Mouse (Mus musculus): ENCODE measurements at regions not wholly inside any gene's neighbourhood (a gene's known extent, or its start where the extent isn't known, plus 50 kb on each side); places are given as distances from the start of the nearest gene placed in this dataset.

- no peak for DNase-seq (ENCODE audit: low spot score)
- H3K27ac ChIP-seq, result no peak overlapping the region
- WGBS, result 80% methylated on average over 6 of the region's 6 CpGs
- no peak overlapping the region for H3K4me3 ChIP-seq
- H3K36me3 ChIP-seq, result no peaks in the 10 kb centered on the region
- no peaks in the 10 kb centered on the region for H3K9me3 ChIP-seq (replicated peaks)
- H3K4me1 ChIP-seq, result no peaks in the 10 kb centered on the region
- no peaks in the 10 kb centered on the region for H3K27me3 ChIP-seq (ENCODE audit: low read depth, poor library complexity, severe bottlenecking)
Observed at GRCm38 (mm10) chr2:94590494-94590893, 152.6 kb upstream of the Api5 start.

GRCm38 (mm10) chr2:94587255-94587654, 149.3 kb upstream of the Api5 start:
- 80% methylated on average over 1 of the region's 1 CpGs for WGBS
- H3K27me3 ChIP-seq (ENCODE audit: low read depth, poor library complexity, severe bottlenecking), result no peaks in the 10 kb centered on the region
- H3K9me3 ChIP-seq (replicated peaks), result no peaks in the 10 kb centered on the region
- DNase-seq (ENCODE audit: low spot score), result no peak
- no peak overlapping the region for H3K27ac ChIP-seq
- no peaks in the 10 kb centered on the region for H3K36me3 ChIP-seq
- H3K4me3 ChIP-seq, result no peak overlapping the region
- no peaks in the 10 kb centered on the region for H3K4me1 ChIP-seq

- Histone ChIP-seq H3K36me3 (no peaks in the 10 kb centered on the region), H3K27me3 (ENCODE audit: low read depth, poor library complexity, severe bottlenecking) (no peaks in the 10 kb centered on the region), H3K9me3 (replicated peaks) (no peaks in the 10 kb centered on the region), H3K27ac (no peak overlapping the region), H3K4me3 (no peak overlapping the region), H3K4me1 (no peaks in the 10 kb centered on the region)
- no peak for DNase-seq (ENCODE audit: low spot score)
- WGBS, result 82% methylated on average over 3 of the region's 3 CpGs
Observed at GRCm38 (mm10) chr2:94571646-94572045, 133.7 kb upstream of the Api5 start.

- Histone ChIP-seq H3K4me3 (no peak overlapping the region), H3K9me3 (replicated peaks) (no peaks in the 10 kb centered on the region), H3K27me3 (ENCODE audit: low read depth, poor library complexity, severe bottlenecking) (no peaks in the 10 kb centered on the region), H3K36me3 (no peaks in the 10 kb centered on the region), H3K4me1 (no peaks in the 10 kb centered on the region), H3K27ac (no peak overlapping the region)
- 90% methylated on average over 3 of the region's 3 CpGs for whole genome bisulfite sequencing
- DNase-seq (ENCODE audit: low spot score), result no peak
Observed at GRCm38 (mm10) chr2:94541230-94541905, 103.4 kb upstream of the Api5 start.

GRCm38 (mm10) chr2:94536631-94537030, 98.7 kb upstream of the Api5 start:
- H3K36me3 ChIP-seq, result no peaks in the 10 kb centered on the region
- H3K4me1 ChIP-seq, result no peaks in the 10 kb centered on the region
- 80% methylated on average over 4 of the region's 4 CpGs for WGBS
- no peaks in the 10 kb centered on the region for H3K27me3 ChIP-seq (ENCODE audit: low read depth, poor library complexity, severe bottlenecking)
- no peak overlapping the region for H3K4me3 ChIP-seq
- DNase-seq (ENCODE audit: low spot score), result no peak
- no peak overlapping the region for H3K27ac ChIP-seq
- H3K9me3 ChIP-seq (replicated peaks), result no peaks in the 10 kb centered on the region

GRCm38 (mm10) chr2:94531175-94531574, 93.2 kb upstream of the Api5 start:
- no peak for DNase-seq (ENCODE audit: low spot score)
- no peak overlapping the region for H3K4me3 ChIP-seq
- H3K27ac ChIP-seq, result no peak overlapping the region
- no peaks in the 10 kb centered on the region for H3K27me3 ChIP-seq (ENCODE audit: low read depth, poor library complexity, severe bottlenecking)
- no peaks in the 10 kb centered on the region for H3K36me3 ChIP-seq
- H3K9me3 ChIP-seq (replicated peaks), result no peaks in the 10 kb centered on the region
- WGBS, result 53% methylated on average over 5 of the region's 5 CpGs
- H3K4me1 ChIP-seq, result no peaks in the 10 kb centered on the region

- WGBS, result 28% methylated on average over 6 of the region's 6 CpGs
- Histone ChIP-seq H3K4me3 (no peak overlapping the region), H3K9me3 (replicated peaks) (no peaks in the 10 kb centered on the region)
Observed at GRCm38 (mm10) chr2:94524536-94524935, 86.6 kb upstream of the Api5 start.

GRCm38 (mm10) chr2:94516866-94517265, 78.9 kb upstream of the Api5 start:
- Histone ChIP-seq H3K27me3 (ENCODE audit: low read depth, poor library complexity, severe bottlenecking) (no peaks in the 10 kb centered on the region), H3K27ac (no peak overlapping the region), H3K4me1 (no peaks in the 10 kb centered on the region), H3K9me3 (replicated peaks) (no peaks in the 10 kb centered on the region), H3K4me3 (no peak overlapping the region), H3K36me3 (no peaks in the 10 kb centered on the region)
- DNase-seq (ENCODE audit: low spot score), result no peak
- 82% methylated on average over 1 of the region's 1 CpGs for WGBS

More at GRCm38 (mm10) chr2:94524536-94524935, 86.6 kb upstream of the Api5 start:
- Histone ChIP-seq H3K36me3 (no peaks in the 10 kb centered on the region), H3K4me1 (no peaks in the 10 kb centered on the region), H3K27me3 (ENCODE audit: low read depth, poor library complexity, severe bottlenecking) (no peaks in the 10 kb centered on the region), H3K27ac (no peak overlapping the region)
- peak; percentile 81 for DNase-seq (ENCODE audit: low spot score)

GRCm38 (mm10) chr2:94512027-94512426, 74.1 kb upstream of the Api5 start:
- Histone ChIP-seq H3K27ac (no peak overlapping the region), H3K4me1 (no peaks in the 10 kb centered on the region), H3K27me3 (ENCODE audit: low read depth, poor library complexity, severe bottlenecking) (no peaks in the 10 kb centered on the region), H3K9me3 (replicated peaks) (no peaks in the 10 kb centered on the region), H3K36me3 (no peaks in the 10 kb centered on the region), H3K4me3 (no peak overlapping the region)
- WGBS, result 70% methylated on average over 3 of the region's 3 CpGs
- DNase-seq (ENCODE audit: low spot score), result no peak

GRCm38 (mm10) chr2:94500649-94501048, 62.7 kb upstream of the Api5 start:
- whole genome bisulfite sequencing, result 45% methylated on average over 2 of the region's 2 CpGs
- 0 out of 2 replicates have a peak, but pooled peaks cover 2% of the 10 kb centered on the region for H3K4me1 ChIP-seq
- DNase-seq (ENCODE audit: low spot score), result no peak
- no peaks in the 10 kb centered on the region for H3K27me3 ChIP-seq (ENCODE audit: low read depth, poor library complexity, severe bottlenecking)
- no peaks in the 10 kb centered on the region for H3K9me3 ChIP-seq (replicated peaks)
- H3K36me3 ChIP-seq, result no peaks in the 10 kb centered on the region
- no peak overlapping the region for H3K4me3 ChIP-seq
- no peak overlapping the region for H3K27ac ChIP-seq

- 0 out of 2 replicates have a peak, but pooled peaks cover 2% of the 10 kb centered on the region for H3K4me1 ChIP-seq
- no peaks in the 10 kb centered on the region for H3K27me3 ChIP-seq (ENCODE audit: low read depth, poor library complexity, severe bottlenecking)
- H3K9me3 ChIP-seq (replicated peaks), result no peaks in the 10 kb centered on the region
- H3K36me3 ChIP-seq, result no peaks in the 10 kb centered on the region
- no peak overlapping the region for H3K4me3 ChIP-seq
- H3K27ac ChIP-seq, result no peak overlapping the region
- 57% methylated on average over 2 of the region's 2 CpGs for WGBS
- DNase-seq (ENCODE audit: low spot score), result no peak
Observed at GRCm38 (mm10) chr2:94498516-94498915, 60.6 kb upstream of the Api5 start.
